Mouse (Mus musculus): Measurements from ENCODE around the gene Drc3. TPM values are rescaled to one million over a fixed set of nuclear protein-coding genes. Genes with fewer than 3 reads are reported as not detected.

Gene Drc3
- polyA plus RNA-seq, 1 experiment from 2014 or later = 2.4 TPM

GRCm38 (mm10) chr11:60339361-60339760 is 13.8 kb upstream of the Drc3 start:
- Histone ChIP-seq H3K36me3 (peaks cover 26% of the 10 kb centered on the region), H3K27me3 (replicated peaks) (no peaks in the 10 kb centered on the region), H3K9ac (no peak overlapping the region), H3K4me3 (no peak overlapping the region), H3K4me1 (peaks cover under 1% of the 10 kb centered on the region), H3K4me2 (no peak overlapping the region), H3K9me3 (no peaks in the 10 kb centered on the region), H3K27ac (replicated peaks) (no peak overlapping the region)
- WGBS = 89% methylated on average over 12 of the region's 12 CpGs
- ATAC-seq (ENCODE audit: extremely low read depth, insufficient number of reproducible peaks, low FRiP score, low TSS enrichment) = no peak

- Histone ChIP-seq H3K4me2 (no peak overlapping the region), H3K9ac (no peak overlapping the region), H3K27ac (replicated peaks) (no peak overlapping the region), H3K4me3 (no peak overlapping the region), H3K36me3 (peaks cover 13% of the 10 kb centered on the region; the same call in 1 of the 2 replicates), H3K4me1 (peaks cover 27% of the 10 kb centered on the region), H3K27me3 (replicated peaks) (no peaks in the 10 kb centered on the region), H3K9me3 (no peaks in the 10 kb centered on the region)
- WGBS = 71% methylated on average over 4 of the region's 4 CpGs
- no peak for ATAC-seq (ENCODE audit: extremely low read depth, insufficient number of reproducible peaks, low FRiP score, low TSS enrichment)
Measured at GRCm38 (mm10) chr11:60345868-60346267, 7.3 kb upstream of the Drc3 start.

- 58% methylated on average over 4 of the region's 4 CpGs for WGBS
- Histone ChIP-seq H3K4me3 (no peak overlapping the region), H3K4me2 (no peak overlapping the region), H3K9me3 (no peaks in the 10 kb centered on the region), H3K27ac (replicated peaks) (no peak overlapping the region), H3K36me3 (peaks cover 13% of the 10 kb centered on the region; the same call in 1 of the 2 replicates), H3K4me1 (peaks cover 32% of the 10 kb centered on the region), H3K9ac (no peak overlapping the region), H3K27me3 (replicated peaks) (no peaks in the 10 kb centered on the region)
- no peak for ATAC-seq (ENCODE audit: extremely low read depth, insufficient number of reproducible peaks, low FRiP score, low TSS enrichment)
Measured at GRCm38 (mm10) chr11:60346537-60346936, 6.6 kb upstream of the Drc3 start.

GRCm38 (mm10) chr11:60351388-60351787 is 1.7 kb upstream of the Drc3 start:
- Histone ChIP-seq H3K36me3 (no peaks in the 10 kb centered on the region), H3K9me3 (no peaks in the 10 kb centered on the region), H3K4me3 (peak overlapping the region; percentile 75), H3K27ac (replicated peaks) (peak overlapping the region; percentile 87), H3K4me1 (peaks cover 35% of the 10 kb centered on the region), H3K4me2 (peak overlapping the region; percentile 85), H3K27me3 (replicated peaks) (no peaks in the 10 kb centered on the region), H3K9ac (peak overlapping the region; percentile 87)
- WGBS = 50% methylated on average over 2 of the region's 2 CpGs
- no peak for ATAC-seq (ENCODE audit: extremely low read depth, insufficient number of reproducible peaks, low FRiP score, low TSS enrichment)

GRCm38 (mm10) chr11:60351925-60352371 is 1.2 kb upstream of the Drc3 start:
- ATAC-seq (ENCODE audit: extremely low read depth, insufficient number of reproducible peaks, low FRiP score, low TSS enrichment) = no peak; the same call in 1 of the 2 replicates
- 7% methylated on average over 11 of the region's 11 CpGs for WGBS
- H3K4me2 ChIP-seq = peak overlapping the region; percentile 85
- peak overlapping the region; percentile 87 for H3K9ac ChIP-seq
- H3K36me3 ChIP-seq = no peaks in the 10 kb centered on the region
- H3K9me3 ChIP-seq = no peaks in the 10 kb centered on the region
- no peaks in the 10 kb centered on the region for H3K27me3 ChIP-seq (replicated peaks)
- H3K27ac ChIP-seq (replicated peaks) = peak overlapping the region; percentile 87
- H3K4me3 ChIP-seq = peak overlapping the region; percentile 75
- H3K4me1 ChIP-seq = peaks cover 29% of the 10 kb centered on the region

- ATAC-seq (ENCODE audit: extremely low read depth, insufficient number of reproducible peaks, low FRiP score, low TSS enrichment) = no peak
- H3K9ac ChIP-seq = no peak overlapping the region
- H3K9me3 ChIP-seq = no peaks in the 10 kb centered on the region
- no peak overlapping the region for H3K4me3 ChIP-seq
- H3K27ac ChIP-seq (replicated peaks) = no peak overlapping the region
- WGBS = 93% methylated on average over 2 of the region's 2 CpGs
- peaks cover 27% of the 10 kb centered on the region for H3K4me1 ChIP-seq
- H3K4me2 ChIP-seq = no peak overlapping the region
- H3K36me3 ChIP-seq = no peaks in the 10 kb centered on the region
- H3K27me3 ChIP-seq (replicated peaks) = no peaks in the 10 kb centered on the region
Measured at GRCm38 (mm10) chr11:60355952-60356351, 2.8 kb downstream of the Drc3 start.

- Histone ChIP-seq H3K27me3 (replicated peaks) (no peaks in the 10 kb centered on the region), H3K4me1 (peaks cover 15% of the 10 kb centered on the region), H3K36me3 (no peaks in the 10 kb centered on the region), H3K9ac (no peak overlapping the region), H3K27ac (replicated peaks) (no peak overlapping the region), H3K4me2 (no peak overlapping the region), H3K9me3 (no peaks in the 10 kb centered on the region), H3K4me3 (no peak overlapping the region)
- ATAC-seq (ENCODE audit: extremely low read depth, insufficient number of reproducible peaks, low FRiP score, low TSS enrichment) = no peak
- 27% methylated on average over 1 of the region's 1 CpGs for WGBS
Measured at GRCm38 (mm10) chr11:60357116-60357515, 4.0 kb downstream of the Drc3 start.

GRCm38 (mm10) chr11:60358548-60358947 is 5.4 kb downstream of the Drc3 start:
- Histone ChIP-seq H3K4me2 (no peak overlapping the region), H3K27me3 (replicated peaks) (no peaks in the 10 kb centered on the region), H3K4me3 (no peak overlapping the region), H3K27ac (replicated peaks) (peak overlapping the region; percentile 26; the same call in 1 of the 2 replicates), H3K9me3 (no peaks in the 10 kb centered on the region), H3K36me3 (no peaks in the 10 kb centered on the region), H3K4me1 (peaks cover 11% of the 10 kb centered on the region), H3K9ac (no peak overlapping the region)
- WGBS = 45% methylated on average over 7 of the region's 7 CpGs
- ATAC-seq (ENCODE audit: extremely low read depth, insufficient number of reproducible peaks, low FRiP score, low TSS enrichment) = no peak

GRCm38 (mm10) chr11:60359138-60359537 is 6.0 kb downstream of the Drc3 start:
- ATAC-seq (ENCODE audit: extremely low read depth, insufficient number of reproducible peaks, low FRiP score, low TSS enrichment) = no peak
- Histone ChIP-seq H3K36me3 (no peaks in the 10 kb centered on the region), H3K4me3 (no peak overlapping the region), H3K4me2 (no peak overlapping the region), H3K4me1 (peaks cover 10% of the 10 kb centered on the region), H3K27me3 (replicated peaks) (no peaks in the 10 kb centered on the region), H3K9ac (no peak overlapping the region), H3K27ac (replicated peaks) (0 out of 2 replicates have a peak overlapping the region, but pooled peaks have one; percentile 8), H3K9me3 (no peaks in the 10 kb centered on the region)
- WGBS = 63% methylated on average over 5 of the region's 5 CpGs

- Histone ChIP-seq H3K27me3 (replicated peaks) (no peaks in the 10 kb centered on the region), H3K9ac (no peak overlapping the region), H3K27ac (replicated peaks) (no peak overlapping the region), H3K9me3 (no peaks in the 10 kb centered on the region), H3K4me3 (no peak overlapping the region), H3K4me1 (peaks cover 10% of the 10 kb centered on the region), H3K36me3 (no peaks in the 10 kb centered on the region), H3K4me2 (no peak overlapping the region)
- 65% methylated on average over 1 of the region's 1 CpGs for WGBS
- no peak for ATAC-seq (ENCODE audit: extremely low read depth, insufficient number of reproducible peaks, low FRiP score, low TSS enrichment)
Measured at GRCm38 (mm10) chr11:60359936-60360335, 6.8 kb downstream of the Drc3 start.

GRCm38 (mm10) chr11:60360631-60361201 is 7.6 kb downstream of the Drc3 start:
- ATAC-seq (ENCODE audit: extremely low read depth, insufficient number of reproducible peaks, low FRiP score, low TSS enrichment) = no peak
- Histone ChIP-seq H3K27me3 (replicated peaks) (no peaks in the 10 kb centered on the region), H3K4me1 (peaks cover 14% of the 10 kb centered on the region), H3K4me2 (no peak overlapping the region), H3K9me3 (no peaks in the 10 kb centered on the region), H3K36me3 (no peaks in the 10 kb centered on the region), H3K27ac (replicated peaks) (no peak overlapping the region), H3K4me3 (no peak overlapping the region), H3K9ac (no peak overlapping the region)
- WGBS = 61% methylated on average over 5 of the region's 5 CpGs
